Comparison of ENCODE assay signal across 9 mouse cellular contexts in the genomic region with DNA sequence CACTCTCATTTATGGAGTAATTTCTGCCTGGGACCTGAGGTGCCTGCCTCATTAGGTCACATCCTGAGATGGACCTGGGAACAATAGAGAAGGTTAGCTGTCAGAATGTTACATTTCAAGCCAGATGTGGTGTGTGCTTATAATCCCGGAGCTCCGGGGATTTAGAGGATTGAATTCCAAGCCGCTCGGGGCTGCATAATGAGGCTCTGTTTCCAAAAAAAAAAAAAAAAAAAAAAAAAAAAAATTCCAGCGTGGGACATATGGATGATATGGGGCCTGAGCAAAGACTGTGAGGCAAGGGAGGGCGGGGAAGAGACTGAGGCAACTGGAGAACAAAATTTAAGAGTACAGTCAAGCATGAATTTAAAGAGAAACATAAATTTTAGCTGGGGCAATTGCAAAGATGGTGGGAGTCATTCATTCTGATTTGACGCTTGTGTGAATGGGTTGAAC. TPM values are rescaled to one million over a fixed set of nuclear protein-coding genes. Genes with fewer than 3 reads are reported as not detected.
DNase-seq lines count a peak whose midpoint lies in the region; ATAC-seq and TF ChIP-seq lines count a peak whose summit lies in the region.
"Had no signal": no experiment of that assay in that cellular context is flagged by ENCODE, and none has a peak within 500 bp of the region (broad histone marks: within the 10 kb centered on the region; RNA-seq: fewer than 3 reads in every experiment).

No protein-coding gene starts in this region.

- peak overlapping the region; percentile 36; the same call in 1 of the 2 replicates for H3K9ac ChIP-seq in kidney, embryonic 16.5 days (replicated peaks; ENCODE audit: low read length)
- H3K9ac ChIP-seq in hindbrain, embryonic 13.5 days = no peak overlapping the region
- no peak overlapping the region for H3K9ac ChIP-seq in neural tube, embryonic 11.5 days (ENCODE audit: low read length)

- no peaks in the 10 kb centered on the region for H3K9me3 ChIP-seq in kidney, embryonic 16.5 days (ENCODE audit: low read length)
- no peaks in the 10 kb centered on the region for H3K9me3 ChIP-seq in hindbrain, embryonic 13.5 days
- H3K9me3 ChIP-seq in neural tube, embryonic 11.5 days (ENCODE audit: control insufficient read depth, low read length) = no peaks in the 10 kb centered on the region

- no peak for TF ChIP-seq CTCF in kidney, adult 2 months (conservative IDR thresholded peaks at IDR 0.05; ENCODE audit: insufficient read depth, insufficient read length, low read depth, low read length)

- H3K36me3 ChIP-seq in kidney, embryonic 16.5 days (ENCODE audit: insufficient read depth, low read length) = 0 out of 2 replicates have a peak, but pooled peaks cover 3% of the 10 kb centered on the region
- no peaks in the 10 kb centered on the region for H3K36me3 ChIP-seq in kidney, adult 2 months (ENCODE audit: control insufficient read depth, insufficient read depth, low read length)
- peaks cover 2% of the 10 kb centered on the region; the same call in 1 of the 2 replicates for H3K36me3 ChIP-seq in hindbrain, embryonic 13.5 days
- no peaks in the 10 kb centered on the region for H3K36me3 ChIP-seq in neural tube, embryonic 11.5 days (ENCODE audit: control insufficient read depth, insufficient read depth, low read length)

- H3K4me2 ChIP-seq in kidney, embryonic 16.5 days (replicated peaks; ENCODE audit: low read depth, low read length) = peak overlapping the region; percentile 26; the same call in 1 of the 2 replicates
- H3K4me2 ChIP-seq in hindbrain, embryonic 13.5 days = no peak overlapping the region
- no peak overlapping the region for H3K4me2 ChIP-seq in neural tube, embryonic 11.5 days (ENCODE audit: low read depth)

- DNase-seq in embryo, embryonic 11 days = peak; percentile 76
- no peak for DNase-seq in embryo, embryonic 9.5 days (ENCODE audit: extremely low spot score)
- no peak for DNase-seq in kidney, adult 2 months
- DNase-seq in neural tube, embryonic 11.5 days (ENCODE audit: low spot score) = no peak
- no peak for DNase-seq in thymus, postnatal 10 days (ENCODE audit: low spot score in 2 of 2)
- DNase-seq in cerebellum, adult 8-10 months = no peak
- DNase-seq: lung, adult 18-20 months had no signal

- H3K27me3 ChIP-seq in kidney, embryonic 16.5 days (ENCODE audit: insufficient read depth, low read length) = no peaks in the 10 kb centered on the region
- no peaks in the 10 kb centered on the region for H3K27me3 ChIP-seq in kidney, adult 2 months (replicated peaks; ENCODE audit: control insufficient read depth, insufficient read depth, low read length)
- no peaks in the 10 kb centered on the region for H3K27me3 ChIP-seq in hindbrain, embryonic 13.5 days
- H3K27me3 ChIP-seq in neural tube, embryonic 11.5 days (ENCODE audit: control insufficient read depth, insufficient read depth, low read length) = no peaks in the 10 kb centered on the region

- peaks cover 37% of the 10 kb centered on the region for H3K4me1 ChIP-seq in kidney, embryonic 16.5 days (ENCODE audit: insufficient read depth, low read length)
- no peaks in the 10 kb centered on the region for H3K4me1 ChIP-seq in kidney, adult 2 months (ENCODE audit: control insufficient read depth, insufficient read depth, low read length)
- H3K4me1 ChIP-seq in hindbrain, embryonic 13.5 days (replicated peaks) = peaks cover 16% of the 10 kb centered on the region
- peaks cover 11% of the 10 kb centered on the region for H3K4me1 ChIP-seq in neural tube, embryonic 11.5 days (ENCODE audit: control insufficient read depth, insufficient read depth, low read length)

- peak; percentile 33; the same call in 1 of the 2 replicates for ATAC-seq in kidney, embryonic 16.5 days (ENCODE audit: low FRiP score, low TSS enrichment)
- ATAC-seq in hindbrain, embryonic 13.5 days (ENCODE audit: low FRiP score) = no peak
- no peak for ATAC-seq in neural tube, embryonic 11.5 days (ENCODE audit: insufficient read depth, low FRiP score, low TSS enrichment)

- no peak for TF ChIP-seq POLR2A in kidney, adult 2 months (IDR thresholded peaks at IDR 0.05; ENCODE audit: low read depth, low read length)

- 6% methylated on average over 7 of the region's 7 CpGs for WGBS in kidney, embryonic 16.5 days
- WGBS in kidney, adult 2 months = 41% methylated on average over 7 of the region's 7 CpGs
- WGBS in hindbrain, embryonic 13.5 days = 18% methylated on average over 7 of the region's 7 CpGs
- 22% methylated on average over 7 of the region's 7 CpGs for WGBS in neural tube, embryonic 11.5 days

- H3K27ac ChIP-seq in kidney, embryonic 16.5 days (ENCODE audit: low read length) = peak overlapping the region; percentile 81
- no peak overlapping the region for H3K27ac ChIP-seq in kidney, adult 2 months (ENCODE audit: insufficient read depth, low read depth, low read length)
- H3K27ac ChIP-seq in hindbrain, embryonic 13.5 days = peak overlapping the region; percentile 56
- H3K27ac ChIP-seq in neural tube, embryonic 11.5 days (ENCODE audit: low read depth, low read length) = peak overlapping the region; percentile 1; the same call in 1 of the 2 replicates

- H3K4me3 ChIP-seq in kidney, embryonic 16.5 days (ENCODE audit: low read length) = no peak overlapping the region
- H3K4me3 ChIP-seq in kidney, adult 2 months (ENCODE audit: insufficient read depth, low read depth, low read length) = no peak overlapping the region
- H3K4me3 ChIP-seq in hindbrain, embryonic 13.5 days = no peak overlapping the region
- no peak overlapping the region for H3K4me3 ChIP-seq in neural tube, embryonic 11.5 days (ENCODE audit: low read depth, low read length)

RNA-seq across cellular contexts. Expression of gene Coa7, which starts 16.7 kb away (rescaled TPM):
- polyA plus RNA-seq in kidney, embryonic 16.5 days (2015; fragmentation: Nextera tagmentation; extraction: Ambion mirVana) = 52.9 and 54.1 TPM in 2 replicates
- polyA plus RNA-seq in kidney, adult 2 months (2012; rRNA removed) = 15.7 and 21.2 TPM in 2 replicates
- polyA plus RNA-seq in hindbrain, embryonic 13.5 days (2015; fragmentation: Nextera tagmentation; extraction: Ambion mirVana) = 49.9 and 50.0 TPM in 2 replicates
- 48.5 and 55.3 TPM in 2 replicates for polyA plus RNA-seq in neural tube, embryonic 11.5 days (2014; fragmentation: Nextera tagmentation; extraction: Ambion mirVana)

RNA-seq across cellular contexts. Expression of gene Shisal2a, which starts 38.5 kb away (rescaled TPM):
- polyA plus RNA-seq in kidney, embryonic 16.5 days (2015; fragmentation: Nextera tagmentation; extraction: Ambion mirVana) = 0.29 and 1.1 TPM in 2 replicates
- 0.25 TPM in 1 of 2 replicates, not detected in the other for polyA plus RNA-seq in kidney, adult 2 months (2012; rRNA removed)
- polyA plus RNA-seq in hindbrain, embryonic 13.5 days (2015; fragmentation: Nextera tagmentation; extraction: Ambion mirVana) = 4.9 and 5.3 TPM in 2 replicates
- 2.7 and 4.3 TPM in 2 replicates for polyA plus RNA-seq in neural tube, embryonic 11.5 days (2014; fragmentation: Nextera tagmentation; extraction: Ambion mirVana)

RNA-seq across cellular contexts. Expression of gene Zyg11b, which starts 43.8 kb away (rescaled TPM):
- 11.6 and 11.7 TPM in 2 replicates for polyA plus RNA-seq in kidney, embryonic 16.5 days (2015; fragmentation: Nextera tagmentation; extraction: Ambion mirVana)
- 8.7 and 9.5 TPM in 2 replicates for polyA plus RNA-seq in kidney, adult 2 months (2012; rRNA removed)
- polyA plus RNA-seq in hindbrain, embryonic 13.5 days (2015; fragmentation: Nextera tagmentation; extraction: Ambion mirVana) = 27.1 and 27.7 TPM in 2 replicates
- polyA plus RNA-seq in neural tube, embryonic 11.5 days (2014; fragmentation: Nextera tagmentation; extraction: Ambion mirVana) = 21.5 and 24.0 TPM in 2 replicates
